Mouse (Mus musculus): ENCODE measurements at regions not wholly inside any gene's neighbourhood (a gene's known extent, or its start where the extent isn't known, plus 50 kb on each side); places are given as distances from the start of the nearest gene placed in this dataset.

DNA sequence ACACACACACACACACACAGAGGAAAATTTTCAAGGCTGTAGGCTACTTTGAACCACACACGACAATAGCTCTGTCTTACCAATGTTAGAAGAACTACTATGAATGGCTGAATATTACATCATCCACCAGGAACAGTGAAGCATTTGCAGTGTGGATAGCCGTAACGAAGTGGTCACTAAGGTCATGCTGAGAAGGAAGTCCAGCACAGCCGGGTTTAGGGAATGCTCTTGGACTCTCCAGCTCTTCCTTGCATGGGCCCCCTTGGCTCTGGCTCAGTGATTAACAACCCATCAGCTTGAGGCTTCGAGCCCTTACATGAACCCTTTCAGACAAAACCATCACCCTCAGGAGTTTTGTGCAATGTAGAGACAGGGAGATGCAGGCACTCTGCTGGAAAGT lies 245.3 kb downstream of the Adamts20 start:
- DNase-seq = no peak

DNA sequence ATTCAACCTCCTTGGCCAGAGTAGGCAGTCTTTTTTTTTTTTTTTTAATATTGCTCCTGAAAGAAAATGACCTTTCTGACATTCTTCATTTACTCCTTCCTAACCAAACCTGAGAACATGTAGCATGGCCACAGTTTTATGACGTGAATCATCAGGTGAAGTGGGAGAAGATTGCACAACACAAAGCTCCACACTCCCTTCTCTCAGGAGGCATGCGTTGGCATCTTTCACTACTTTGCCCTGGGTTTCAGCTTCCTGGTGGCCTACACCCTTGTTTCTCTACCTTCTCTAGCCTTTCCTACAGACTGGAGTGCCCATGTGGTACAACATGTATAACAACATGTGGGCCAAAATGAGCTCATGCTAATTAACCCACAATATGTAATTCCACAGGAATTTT lies 248.5 kb downstream of the Adamts20 start:
- no peak for DNase-seq

DNA sequence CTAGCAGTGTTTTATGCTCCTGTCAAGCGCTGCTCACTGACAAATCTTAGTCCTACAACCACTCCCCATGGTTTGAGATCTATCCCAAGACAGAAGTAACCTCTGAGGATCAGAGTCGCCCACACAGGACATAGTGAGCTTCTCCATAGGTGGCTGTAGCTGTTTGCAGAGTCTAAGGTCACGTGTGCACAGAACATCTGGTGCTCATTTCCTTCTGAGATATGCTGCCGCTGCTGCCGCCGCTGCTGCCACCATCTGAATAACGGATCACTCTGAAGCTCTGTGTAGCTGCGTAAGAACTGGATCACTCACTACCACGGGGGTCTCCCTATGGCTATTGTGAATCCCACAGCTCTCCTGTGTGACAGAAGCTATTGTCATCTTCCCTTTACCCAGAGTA lies 250.8 kb downstream of the Adamts20 start:
- no peak for DNase-seq

DNA sequence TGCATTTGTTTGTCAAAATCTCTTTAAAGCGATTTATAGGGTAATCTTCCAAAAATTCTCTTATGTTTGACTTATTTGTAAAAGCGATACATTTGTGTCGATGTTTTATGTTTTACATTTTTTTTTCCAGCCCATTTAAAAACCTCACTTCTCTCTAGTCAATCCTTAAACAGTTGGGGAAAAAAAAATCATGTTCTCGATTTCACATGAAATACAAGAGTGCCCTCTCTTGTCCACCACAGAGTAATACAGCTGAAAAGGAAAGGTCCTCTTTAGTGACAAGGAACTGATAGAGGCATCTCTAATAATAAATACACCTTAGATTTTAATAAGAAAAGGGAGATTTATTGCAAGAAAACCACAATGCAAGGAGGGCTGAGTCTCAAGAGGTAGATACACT lies 251.8 kb downstream of the Adamts20 start:
- DNase-seq = no peak

DNA sequence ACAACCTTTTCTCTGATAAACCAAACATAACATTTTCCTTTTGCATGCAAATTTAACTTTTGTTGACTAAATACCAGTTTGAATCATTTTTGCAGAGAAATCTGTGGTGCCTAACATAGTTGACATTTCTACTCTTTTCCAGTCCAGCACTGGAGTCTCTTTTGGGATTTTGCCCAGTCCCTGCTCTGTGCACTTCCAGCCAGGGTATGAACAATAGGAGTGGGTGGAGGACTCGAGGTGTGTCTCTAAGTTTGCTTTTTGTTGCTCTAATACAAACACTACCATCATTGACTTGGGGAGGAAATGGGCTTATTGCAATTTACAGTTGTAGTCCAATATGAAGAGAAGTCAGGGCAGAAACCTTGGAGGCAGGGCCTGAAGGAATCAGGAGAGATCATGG lies 256.7 kb downstream of the Adamts20 start:
- DNase-seq = no peak

DNA sequence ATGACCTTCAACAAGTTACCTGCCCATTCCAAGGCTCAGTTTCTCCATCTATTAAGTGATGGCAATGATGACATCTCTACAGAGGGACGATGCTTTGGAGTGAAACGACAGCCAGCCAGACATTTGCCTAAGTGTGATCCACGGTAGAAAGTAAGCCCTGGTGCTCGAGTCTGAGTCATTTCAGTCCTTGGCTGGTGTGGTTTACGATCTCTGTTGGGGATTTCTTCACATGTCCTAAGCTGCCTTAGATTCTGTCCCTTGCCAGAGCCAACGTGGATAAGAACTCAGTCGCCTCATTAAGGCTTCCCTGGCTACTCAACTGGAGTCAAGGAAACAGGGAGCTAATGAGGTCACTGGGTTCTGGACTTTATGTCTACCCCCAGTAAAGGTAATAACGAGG lies 258.8 kb downstream of the Adamts20 start:
- DNase-seq = peak; percentile 22

DNA sequence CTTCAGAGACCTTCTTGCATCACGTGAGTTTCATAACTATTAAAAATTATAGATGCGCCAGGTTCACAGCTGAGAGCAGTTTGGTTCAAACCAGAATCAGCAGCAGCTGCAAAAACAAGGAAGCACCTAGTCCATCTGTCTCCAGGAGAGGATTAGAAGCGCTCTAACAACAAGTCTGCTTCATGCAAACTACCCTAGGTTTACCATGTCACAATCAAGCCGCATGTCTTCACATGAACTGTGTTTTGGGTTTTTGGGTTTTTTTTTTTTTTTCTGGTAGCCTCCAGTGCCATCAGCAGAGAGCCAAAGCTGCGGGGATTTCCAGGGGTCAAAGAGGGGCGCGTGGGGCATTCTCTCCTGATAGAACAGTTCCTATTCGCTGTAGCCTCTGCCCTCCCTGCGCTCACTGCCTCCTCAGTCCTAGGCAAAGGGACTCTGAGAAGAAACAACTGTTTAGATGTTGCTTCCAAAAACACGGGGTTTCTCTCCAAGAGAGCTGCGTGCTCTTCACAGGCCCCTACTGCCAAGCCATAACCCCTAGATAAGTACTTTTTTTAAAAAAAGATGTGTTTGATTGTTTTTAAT lies 259.8 kb downstream of the Adamts20 start:
- DNase-seq = no peak

DNA sequence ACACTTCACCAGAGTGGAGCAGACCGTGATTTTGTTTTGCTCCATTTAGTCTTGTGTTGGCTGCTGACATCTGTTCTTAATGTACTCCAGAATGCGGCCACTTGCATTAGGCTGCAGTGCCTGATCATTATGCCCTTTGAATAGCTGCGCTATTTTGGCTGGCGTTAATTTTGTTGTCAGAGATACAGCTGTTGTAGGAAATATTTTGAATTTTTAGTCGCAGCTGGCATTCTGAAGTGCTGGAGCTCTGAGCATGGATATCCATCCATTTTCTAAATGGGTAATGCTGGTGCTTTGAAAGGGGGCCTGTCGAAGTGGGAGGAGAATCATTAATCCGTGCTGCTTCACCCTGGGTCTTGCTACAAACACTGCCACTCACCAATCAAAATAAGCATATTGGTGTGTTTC lies 275.1 kb downstream of the Adamts20 start:
- no peak for DNase-seq

DNA sequence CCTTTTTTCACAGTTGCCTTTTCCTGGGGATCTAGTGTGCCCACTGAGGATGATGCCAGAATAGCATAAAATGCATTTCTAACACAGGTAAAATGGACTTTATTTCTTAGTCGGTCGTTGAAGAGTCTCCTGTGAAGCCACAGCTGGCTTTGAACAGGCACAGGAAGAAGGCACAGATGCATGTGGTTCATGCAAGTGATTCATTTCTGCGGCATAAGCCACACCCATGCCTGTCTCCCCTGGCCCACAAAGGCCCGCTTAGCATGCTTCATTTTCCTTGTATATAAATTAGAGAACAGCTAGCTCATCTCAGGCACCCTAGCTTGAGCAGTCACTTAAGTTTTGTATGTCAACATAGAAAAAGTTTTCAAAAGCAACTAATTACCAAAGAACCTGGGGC lies 277.6 kb downstream of the Adamts20 start:
- DNase-seq = no peak

DNA sequence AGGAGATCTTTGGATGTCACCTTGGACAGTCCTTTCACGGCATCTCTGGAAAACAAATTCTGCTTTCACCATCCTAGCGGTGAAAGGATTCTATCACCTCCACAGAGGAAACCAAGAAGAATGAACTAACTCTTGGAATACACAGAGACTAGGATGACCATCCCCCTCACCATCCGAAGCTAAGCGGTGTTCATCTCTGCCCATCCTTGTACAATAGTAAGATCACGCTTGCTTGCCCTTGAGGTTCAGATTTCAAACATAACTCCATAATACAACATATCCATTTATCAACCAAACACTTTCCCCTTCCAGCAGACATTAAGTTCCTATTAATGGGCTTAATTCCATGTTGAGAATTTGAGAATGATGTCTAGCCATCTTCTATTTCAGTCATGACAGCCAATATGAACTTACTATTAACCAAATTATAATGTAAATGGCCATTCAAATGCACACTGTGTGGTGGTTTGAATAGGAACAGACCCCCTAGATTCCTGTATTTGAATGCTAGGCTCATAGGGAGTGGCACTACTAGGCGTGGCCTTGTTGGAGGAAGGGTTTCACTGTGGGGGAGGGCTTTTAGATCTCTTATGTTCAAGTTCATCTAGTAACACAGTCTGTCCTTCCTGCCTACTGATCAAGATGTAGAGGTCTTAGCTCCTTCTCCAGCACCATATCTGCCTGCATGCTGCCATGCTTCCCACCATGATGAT lies 281.4 kb downstream of the Adamts20 start:
- DNase-seq = no peak

DNA sequence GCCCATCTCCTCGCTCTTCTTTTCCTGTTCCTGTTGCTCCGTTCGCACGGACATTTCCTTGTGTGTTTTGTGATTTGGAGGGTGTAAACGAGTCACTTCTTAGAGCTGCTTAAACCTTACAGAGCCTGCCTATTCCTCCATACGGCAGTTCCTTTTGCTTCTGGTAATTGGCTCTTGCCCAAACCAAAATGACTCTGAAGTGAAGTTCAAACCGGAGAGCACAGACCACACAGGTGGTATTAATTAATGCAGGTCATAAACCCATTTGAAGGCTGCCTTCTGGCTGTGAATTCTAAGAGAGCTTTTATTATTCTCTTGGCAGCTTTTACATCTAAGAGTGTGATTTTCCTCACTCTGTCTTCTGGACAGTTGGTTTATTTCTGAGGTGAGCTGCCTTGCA lies 291.1 kb downstream of the Adamts20 start:
- DNase-seq = no peak

DNA sequence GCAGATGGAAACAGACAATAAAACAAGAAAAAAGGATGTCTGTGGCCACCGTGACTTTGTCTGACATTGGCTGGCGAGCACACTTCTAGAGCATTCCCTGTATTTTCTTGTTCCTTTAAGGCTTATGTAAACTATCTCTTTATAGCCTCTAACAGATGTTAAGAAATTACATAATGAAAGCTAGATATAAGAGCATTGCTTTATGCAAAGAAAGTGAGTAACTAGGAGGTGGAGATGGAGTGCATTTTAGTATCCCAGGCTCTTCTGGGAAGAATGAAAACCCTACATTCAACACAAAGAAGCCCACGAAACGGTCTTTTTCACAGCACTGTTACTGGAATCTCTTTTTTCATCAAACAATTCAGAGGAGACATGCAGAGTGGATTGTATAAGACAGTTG lies 304.4 kb downstream of the Adamts20 start:
- no peak for DNase-seq

DNA sequence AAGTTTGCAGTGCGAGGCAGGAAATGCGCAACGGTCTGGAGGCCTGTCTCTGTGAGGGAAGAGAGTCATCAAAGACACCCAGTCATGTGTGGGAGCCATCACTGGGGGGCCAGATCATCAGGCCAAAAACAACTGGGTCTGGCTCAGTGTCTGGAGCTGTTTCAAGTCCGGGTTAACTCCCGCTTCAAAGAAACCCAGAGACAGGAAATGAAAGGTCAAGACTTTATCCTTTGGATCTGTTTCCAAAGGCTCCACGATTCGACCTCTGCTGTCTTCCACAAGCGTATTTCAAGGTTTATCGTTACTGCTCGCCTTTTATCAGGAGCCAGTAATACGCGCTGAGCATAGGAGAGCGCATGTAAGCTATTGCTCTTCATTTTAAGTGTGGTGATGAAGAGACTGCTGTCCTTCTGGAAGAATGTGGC lies 325.7 kb downstream of the Adamts20 start:
- DNase-seq = peak; percentile 72

DNA sequence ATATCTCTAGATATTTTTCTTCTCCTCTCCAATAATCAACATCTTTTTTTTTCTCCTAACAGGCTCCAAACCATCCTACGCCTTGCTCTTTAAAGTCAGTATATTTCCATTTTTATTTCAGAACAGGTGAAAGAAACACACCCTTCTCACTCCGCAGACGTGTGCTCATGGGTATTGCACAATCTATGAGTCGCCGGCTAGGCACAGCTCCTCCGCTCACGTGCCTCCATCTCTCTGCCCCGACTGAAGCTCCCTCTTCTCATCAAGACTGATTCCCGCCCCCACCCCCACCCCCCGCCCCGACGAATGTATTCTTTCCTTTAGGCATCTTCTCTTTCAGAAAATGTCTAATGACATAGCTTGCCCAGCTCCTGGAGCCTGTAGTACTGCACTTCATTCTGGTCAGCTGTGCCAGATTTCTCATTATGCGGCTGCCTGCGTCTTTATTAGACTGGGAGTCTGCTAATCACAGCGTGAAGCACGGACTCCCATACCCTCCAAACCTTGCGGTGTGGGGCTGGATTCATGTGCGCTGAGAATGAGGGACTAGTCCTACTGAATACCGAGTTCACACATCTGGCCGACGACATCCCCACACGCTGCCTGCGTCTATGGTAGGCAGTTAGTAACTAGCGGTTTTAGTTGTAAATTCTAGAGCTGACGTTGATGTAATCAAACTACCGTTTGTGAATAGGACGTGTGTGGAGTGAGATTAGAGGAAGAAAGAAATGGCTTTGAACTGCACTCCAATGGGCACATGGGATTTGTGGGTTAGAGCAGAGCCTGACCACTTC lies 327.9 kb downstream of the Adamts20 start:
- DNase-seq = no peak

DNA sequence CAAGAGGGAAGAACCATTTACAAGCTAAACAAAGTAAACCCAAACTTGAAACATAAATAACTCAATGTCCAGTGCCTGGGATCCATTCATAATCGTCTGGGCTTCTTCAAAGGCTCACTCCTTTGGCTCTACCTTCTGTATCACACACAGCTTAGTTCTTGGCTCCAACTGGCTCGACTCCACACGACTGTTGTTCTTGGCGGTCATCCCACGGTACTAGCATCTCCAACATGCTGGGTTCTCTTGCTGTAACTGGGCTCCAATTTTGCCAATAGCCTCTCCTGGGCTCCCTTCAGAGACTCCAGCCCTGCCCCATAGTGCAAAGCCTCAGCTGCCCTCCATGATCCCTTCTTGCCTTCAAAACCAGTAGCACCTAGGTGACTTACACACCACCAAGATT lies 352.4 kb downstream of the Adamts20 start:
- peak; percentile 61 for DNase-seq

DNA sequence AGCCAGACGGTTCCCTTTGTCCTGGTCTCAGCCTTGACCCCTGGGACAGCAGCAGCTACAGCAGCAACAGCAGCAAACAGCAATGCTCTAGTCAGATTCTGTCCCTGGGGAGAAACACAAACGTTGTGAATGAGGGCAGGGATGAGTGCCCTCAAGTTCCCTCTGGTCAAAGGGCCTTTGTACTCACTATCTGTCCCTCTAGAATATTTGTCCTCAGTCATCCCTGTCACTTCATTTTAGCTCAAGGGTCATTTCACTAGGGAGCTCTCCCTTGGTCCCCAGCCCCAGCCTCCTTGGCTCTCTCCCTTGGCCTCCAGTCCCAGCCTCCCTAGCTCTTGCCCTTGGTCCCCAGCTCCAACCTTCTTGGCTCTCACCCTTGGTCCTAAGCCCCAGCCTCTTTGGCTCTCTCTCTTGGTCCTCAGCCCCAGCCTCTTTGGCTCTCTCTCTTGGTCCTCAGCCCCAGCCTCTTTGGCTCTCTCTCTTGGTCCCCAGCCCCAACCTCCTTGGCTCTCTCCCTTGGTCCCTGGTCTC lies 358.0 kb downstream of the Adamts20 start:
- peak; percentile 66 for DNase-seq

DNA sequence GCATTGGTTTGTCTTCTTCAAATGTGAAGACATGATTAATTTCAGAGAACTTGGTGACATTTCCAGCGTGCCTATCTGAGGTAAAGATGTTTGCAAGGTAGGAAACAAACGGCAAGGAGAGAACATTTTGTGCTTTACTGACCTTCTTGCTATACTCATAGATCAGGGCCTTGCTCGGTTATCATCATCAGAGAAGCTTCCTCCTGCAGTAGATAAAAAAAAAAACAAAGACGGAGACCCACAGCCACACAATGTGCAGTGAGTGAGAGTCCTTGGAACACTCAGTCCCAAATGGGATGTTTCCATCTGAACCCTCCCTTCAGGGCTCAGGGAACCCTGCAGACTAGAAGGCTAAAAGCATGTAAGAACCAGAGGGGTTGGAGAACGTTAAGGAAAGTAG lies 374.6 kb downstream of the Adamts20 start:
- no peak for DNase-seq

DNA sequence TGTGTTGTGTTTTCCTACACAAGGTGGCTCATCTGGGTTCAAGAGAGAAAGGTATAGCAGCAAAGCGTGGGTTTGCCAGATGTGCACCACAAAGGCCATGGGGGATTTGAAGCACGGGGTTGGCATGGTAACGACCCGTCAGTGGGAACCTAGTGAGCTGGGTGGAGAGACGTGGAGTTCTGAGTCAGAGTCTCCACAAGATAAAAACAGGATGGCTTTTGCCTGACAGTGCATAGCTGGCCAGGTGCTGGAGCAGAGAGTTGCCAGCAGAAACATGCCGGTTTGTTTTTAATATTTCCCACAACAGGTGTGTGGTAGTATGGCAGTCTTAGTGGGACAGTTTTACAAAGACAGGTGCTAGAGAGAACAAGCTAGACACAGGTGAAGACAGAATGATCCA lies 375.4 kb downstream of the Adamts20 start:
- DNase-seq = peak; percentile 9

DNA sequence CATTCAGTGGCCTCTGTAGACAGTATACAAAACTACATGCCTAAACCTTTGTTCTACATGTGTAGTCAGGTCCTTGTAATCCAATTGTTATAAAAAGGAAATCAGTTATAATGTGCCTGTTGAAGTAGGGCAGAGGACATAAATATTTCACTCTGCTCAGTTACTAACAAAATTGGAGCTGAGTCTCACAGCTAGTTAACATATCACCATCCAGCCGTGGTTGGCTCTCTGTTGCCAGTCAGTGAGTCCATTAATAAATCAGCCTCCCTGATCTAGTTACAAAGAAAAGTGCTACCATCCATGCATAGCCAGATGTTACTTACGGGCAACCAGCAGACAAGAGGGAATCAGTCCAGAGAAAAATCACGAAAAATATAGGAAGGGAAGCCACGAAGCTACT lies 382.8 kb downstream of the Adamts20 start:
- DNase-seq = no peak

DNA sequence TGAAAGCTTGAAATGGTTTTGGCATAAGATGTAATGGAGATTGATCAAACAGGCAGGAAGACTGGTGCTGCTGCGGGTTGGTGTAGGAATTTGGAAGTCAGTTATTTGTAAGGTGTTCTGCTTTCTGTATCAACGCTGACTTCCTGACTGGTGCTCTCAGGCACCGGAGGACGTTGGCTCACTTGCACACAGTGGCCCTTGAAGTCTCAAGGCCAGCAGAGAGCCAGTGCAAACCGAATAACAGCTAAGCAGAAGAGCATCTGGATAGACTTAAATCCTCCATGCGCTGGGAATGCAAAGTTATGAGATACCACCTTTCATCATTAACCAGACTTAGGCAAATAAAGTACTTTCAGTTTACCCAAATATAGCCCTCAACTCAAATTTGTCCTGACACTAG lies 388.2 kb downstream of the Adamts20 start:
- DNase-seq = peak; percentile 32

DNA sequence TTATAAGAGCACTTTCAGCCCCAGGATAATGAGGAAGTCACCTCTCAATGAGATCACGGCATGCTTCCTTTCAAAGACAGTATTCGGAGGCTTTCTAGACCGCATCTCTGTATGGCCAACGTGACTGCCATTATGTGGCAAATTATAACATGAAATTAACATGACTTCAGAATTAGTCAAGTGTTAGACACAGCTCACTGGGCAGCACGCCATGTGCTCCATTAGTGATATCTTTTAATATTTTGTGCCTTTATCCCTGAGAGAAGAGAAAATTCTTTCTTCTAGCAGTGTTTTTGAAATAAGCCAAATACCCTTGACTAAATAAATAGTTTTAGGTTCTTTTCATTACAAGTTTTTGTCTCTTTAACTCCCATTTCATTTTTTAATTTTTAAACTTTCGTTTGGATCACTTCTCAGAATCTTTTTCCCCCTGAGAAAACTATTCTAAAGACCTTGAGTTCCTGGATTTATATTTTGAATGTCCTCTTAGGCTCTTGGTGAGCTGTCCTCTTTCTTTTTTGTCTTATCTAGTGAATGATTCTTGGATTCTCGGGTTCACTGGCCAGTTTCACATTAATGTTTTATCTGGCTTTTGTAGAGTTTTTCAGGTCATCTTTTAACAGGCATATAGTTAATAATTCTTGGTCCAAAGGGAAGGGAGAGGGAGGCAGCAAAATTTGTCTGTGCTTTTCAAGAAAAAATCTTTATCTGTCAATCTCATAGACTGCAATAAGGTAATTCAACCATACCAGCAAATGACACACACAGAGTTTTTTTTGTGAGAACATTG lies 390.9 kb downstream of the Adamts20 start:
- DNase-seq = no peak

DNA sequence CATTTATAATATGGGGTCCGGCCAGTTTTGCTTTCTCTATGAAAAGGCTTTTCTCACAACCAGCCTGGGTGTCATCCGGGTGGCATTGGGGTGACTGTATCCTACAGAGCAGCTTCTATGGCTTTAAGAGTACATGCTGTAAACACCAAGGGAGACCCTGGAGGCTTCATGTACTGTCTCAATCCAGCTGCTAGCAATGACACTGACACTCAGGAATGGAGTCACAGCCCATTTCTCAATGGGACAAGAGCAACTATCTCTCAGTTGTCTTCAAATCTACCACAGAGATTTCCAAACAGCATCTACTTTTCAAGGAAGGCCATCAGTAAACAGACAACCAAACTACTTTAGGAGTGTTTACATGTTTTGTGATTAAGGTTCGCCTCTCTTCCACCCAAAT lies 397.5 kb downstream of the Adamts20 start:
- DNase-seq = no peak

Measured in adrenal gland, postnatal 10 days (tissue).